Mouse (Mus musculus): ENCODE results near the gene Slc1a7. TPM values are rescaled to one million over a fixed set of nuclear protein-coding genes. Genes with fewer than 3 reads are reported as not detected.

Slc1a7 gene
- polyA plus RNA-seq (2015; fragmentation: Nextera tagmentation; extraction: Ambion mirVana): not detected in 2 replicates

GRCm38 (mm10) chr4:107967966-107968682 lies at the start of gene Slc1a7:
TSS of gene Slc1a7 (plus strand) at chr4:107968332.
- ATAC-seq (ENCODE audit: insufficient number of reproducible peaks, insufficient read depth, low FRiP score, low TSS enrichment, low read depth): no peak
- Histone ChIP-seq H3K4me1 (0 out of 2 replicates have a peak, but pooled peaks cover 2% of the 10 kb centered on the region), H3K4me2 (no peak within 1 kb of the TSS), H3K36me3 (no peaks in the 10 kb centered on the region), H3K4me3 (no peak within 1 kb of the TSS), H3K27me3 (no peaks in the 10 kb centered on the region), H3K9me3 (no peaks in the 10 kb centered on the region), H3K9ac (no peak within 1 kb of the TSS), H3K27ac (no peak within 1 kb of the TSS)
- WGBS: 76% methylated on average over 16 of the region's 16 CpGs

GRCm38 (mm10) chr4:107920336-107920735 lies 47.8 kb upstream of the Slc1a7 start:
- Histone ChIP-seq H3K9me3 (no peaks in the 10 kb centered on the region), H3K36me3 (0 out of 2 replicates have a peak, but pooled peaks cover 3% of the 10 kb centered on the region), H3K4me1 (peaks cover 18% of the 10 kb centered on the region), H3K4me3 (no peak overlapping the region), H3K4me2 (no peak overlapping the region), H3K27me3 (no peaks in the 10 kb centered on the region), H3K9ac (no peak overlapping the region), H3K27ac (no peak overlapping the region)
- 86% methylated on average over 2 of the region's 2 CpGs for WGBS
- no peak for ATAC-seq (ENCODE audit: insufficient number of reproducible peaks, insufficient read depth, low FRiP score, low TSS enrichment, low read depth)

GRCm38 (mm10) chr4:107921152-107921695 lies 46.9 kb upstream of the Slc1a7 start:
- Histone ChIP-seq H3K4me1 (peaks cover 18% of the 10 kb centered on the region), H3K36me3 (0 out of 2 replicates have a peak, but pooled peaks cover 3% of the 10 kb centered on the region), H3K9ac (no peak overlapping the region), H3K4me3 (no peak overlapping the region), H3K27ac (no peak overlapping the region), H3K4me2 (no peak overlapping the region), H3K9me3 (no peaks in the 10 kb centered on the region), H3K27me3 (no peaks in the 10 kb centered on the region)
- ATAC-seq (ENCODE audit: insufficient number of reproducible peaks, insufficient read depth, low FRiP score, low TSS enrichment, low read depth): no peak
- WGBS: 83% methylated on average over 8 of the region's 8 CpGs

- no peak overlapping the region for H3K27ac ChIP-seq
- WGBS: 68% methylated on average over 4 of the region's 4 CpGs
- H3K4me2 ChIP-seq: peak overlapping the region; percentile 79
- no peaks in the 10 kb centered on the region for H3K9me3 ChIP-seq
- H3K27me3 ChIP-seq: no peaks in the 10 kb centered on the region
- no peak overlapping the region for H3K9ac ChIP-seq
- H3K4me1 ChIP-seq: peaks cover 18% of the 10 kb centered on the region
- 0 out of 2 replicates have a peak, but pooled peaks cover 3% of the 10 kb centered on the region for H3K36me3 ChIP-seq
- ATAC-seq (ENCODE audit: insufficient number of reproducible peaks, insufficient read depth, low FRiP score, low TSS enrichment, low read depth): no peak
- 0 out of 2 replicates have a peak overlapping the region, but pooled peaks have one; percentile 78 for H3K4me3 ChIP-seq
These were observed 46.2 kb upstream of the Slc1a7 start for GRCm38 (mm10) chr4:107921952-107922351.

DNA sequence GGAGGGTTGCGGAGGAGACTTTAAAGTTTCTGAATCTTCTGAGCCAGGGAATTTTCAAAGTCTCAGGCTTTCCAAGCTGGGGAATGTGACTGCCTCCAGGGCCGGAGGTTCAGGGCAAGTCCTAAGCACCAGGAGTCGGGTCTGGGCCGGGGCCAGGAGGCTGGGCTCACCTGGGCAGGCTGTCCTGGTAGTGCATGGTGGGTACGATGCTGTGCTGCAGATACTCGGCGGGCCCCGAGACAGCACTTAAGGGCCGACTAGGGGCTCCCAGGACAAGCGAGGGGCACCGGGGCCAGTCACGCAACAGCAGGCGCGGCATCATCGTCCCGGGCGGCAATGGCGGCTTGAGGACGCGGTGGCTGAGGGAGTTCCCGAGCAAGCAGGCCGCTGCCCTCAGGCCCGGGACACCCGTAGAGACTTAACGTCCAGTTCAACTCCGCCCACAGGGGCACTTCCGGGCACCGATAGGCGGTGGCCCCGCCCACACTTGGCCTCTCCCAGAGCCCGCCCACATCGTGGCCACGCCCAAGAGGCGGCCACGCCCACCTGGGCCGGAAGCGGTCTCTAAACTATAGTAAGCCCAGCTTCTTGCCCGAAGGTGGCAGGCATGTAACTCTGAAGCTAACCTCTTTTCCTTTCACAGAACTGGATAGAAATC lies 44.9 kb upstream of the Slc1a7 start, which contains the start of gene Cpt2:
Gene Cpt2, minus strand, starts transcription at position 466 of the 658 bp plus-strand sequence.
- Histone ChIP-seq H3K27me3 (no peaks in the 10 kb centered on the region), H3K4me2 (peak within 1 kb of the TSS; percentile 79), H3K27ac (peak within 1 kb of the TSS; percentile 73), H3K9ac (peak within 1 kb of the TSS; percentile 90), H3K4me1 (peaks cover 18% of the 10 kb centered on the region), H3K4me3 (peak within 1 kb of the TSS; percentile 78), H3K36me3 (no peaks in the 10 kb centered on the region), H3K9me3 (no peaks in the 10 kb centered on the region)
- 1% methylated on average over 38 of the region's 38 CpGs for whole genome bisulfite sequencing
- peak; percentile 84 for ATAC-seq (ENCODE audit: insufficient number of reproducible peaks, insufficient read depth, low FRiP score, low TSS enrichment, low read depth)

- H3K36me3 ChIP-seq: no peaks in the 10 kb centered on the region
- no peaks in the 10 kb centered on the region for H3K9me3 ChIP-seq
- peak overlapping the region; percentile 90 for H3K9ac ChIP-seq
- ATAC-seq (ENCODE audit: insufficient number of reproducible peaks, insufficient read depth, low FRiP score, low TSS enrichment, low read depth): no peak
- H3K4me1 ChIP-seq: peaks cover 18% of the 10 kb centered on the region
- H3K27ac ChIP-seq: no peak overlapping the region
- H3K4me2 ChIP-seq: peak overlapping the region; percentile 79
- H3K27me3 ChIP-seq: no peaks in the 10 kb centered on the region
- peak overlapping the region; percentile 78 for H3K4me3 ChIP-seq
- WGBS: 41% methylated on average over 7 of the region's 7 CpGs
These were observed 44.3 kb upstream of the Slc1a7 start for GRCm38 (mm10) chr4:107923803-107924194.

DNA sequence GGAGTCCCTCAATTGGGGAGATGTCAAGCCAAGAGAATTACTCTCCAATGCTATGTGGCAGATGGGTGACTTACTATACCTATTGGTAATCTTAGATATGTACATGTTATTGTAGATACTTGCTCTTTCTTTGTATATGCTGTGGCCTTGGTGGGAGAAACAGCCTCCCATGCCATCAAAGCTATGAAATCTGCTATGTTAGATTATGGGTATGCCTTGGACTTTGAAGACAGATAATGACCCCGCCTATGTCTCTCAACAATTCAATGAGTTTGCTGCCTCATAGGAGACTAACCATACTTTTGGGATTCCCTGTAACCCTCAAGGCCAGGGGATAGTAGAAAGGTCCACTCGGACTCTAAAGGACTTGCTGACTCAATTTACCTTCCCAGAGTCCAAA lies 39.9 kb upstream of the Slc1a7 start:
- Histone ChIP-seq H3K4me3 (no peak overlapping the region), H3K27ac (no peak overlapping the region), H3K36me3 (no peaks in the 10 kb centered on the region), H3K27me3 (no peaks in the 10 kb centered on the region), H3K4me2 (no peak overlapping the region), H3K9ac (no peak overlapping the region), H3K4me1 (no peaks in the 10 kb centered on the region), H3K9me3 (no peaks in the 10 kb centered on the region)
- ATAC-seq (ENCODE audit: insufficient number of reproducible peaks, insufficient read depth, low FRiP score, low TSS enrichment, low read depth): no peak
- 60% methylated on average over 2 of the region's 2 CpGs for WGBS

DNA sequence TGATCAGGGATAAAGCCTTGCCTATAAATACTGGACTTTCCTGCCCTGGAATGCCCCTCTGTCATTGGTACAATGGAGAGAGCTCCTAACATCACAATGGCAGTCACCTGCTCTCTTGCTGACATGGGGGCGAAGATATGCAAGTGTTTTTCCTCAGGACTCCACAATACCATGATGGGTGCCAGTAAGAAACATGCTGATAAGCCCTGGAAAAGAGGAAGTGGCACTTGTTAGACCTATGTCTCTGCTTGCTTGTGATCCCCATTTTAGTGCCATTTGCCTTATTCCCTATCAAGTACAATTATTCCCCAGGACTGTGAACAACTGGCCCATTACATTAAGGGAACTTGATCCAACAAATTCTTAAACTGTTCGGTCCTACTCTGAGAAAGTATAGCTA lies 39.4 kb upstream of the Slc1a7 start:
- no peak overlapping the region for H3K27ac ChIP-seq
- no peaks in the 10 kb centered on the region for H3K36me3 ChIP-seq
- H3K4me1 ChIP-seq: no peaks in the 10 kb centered on the region
- H3K9ac ChIP-seq: no peak overlapping the region
- no peaks in the 10 kb centered on the region for H3K27me3 ChIP-seq
- no peak for ATAC-seq (ENCODE audit: insufficient number of reproducible peaks, insufficient read depth, low FRiP score, low TSS enrichment, low read depth)
- 92% methylated on average over 2 of the region's 2 CpGs for WGBS
- H3K4me3 ChIP-seq: no peak overlapping the region
- H3K4me2 ChIP-seq: no peak overlapping the region
- no peaks in the 10 kb centered on the region for H3K9me3 ChIP-seq

GRCm38 (mm10) chr4:107931453-107931852 lies 36.7 kb upstream of the Slc1a7 start:
- Histone ChIP-seq H3K4me2 (no peak overlapping the region), H3K36me3 (no peaks in the 10 kb centered on the region), H3K27ac (no peak overlapping the region), H3K4me3 (no peak overlapping the region), H3K27me3 (no peaks in the 10 kb centered on the region), H3K9ac (no peak overlapping the region), H3K4me1 (no peaks in the 10 kb centered on the region), H3K9me3 (no peaks in the 10 kb centered on the region)
- no peak for ATAC-seq (ENCODE audit: insufficient number of reproducible peaks, insufficient read depth, low FRiP score, low TSS enrichment, low read depth)
- WGBS: 77% methylated on average over 3 of the region's 3 CpGs

GRCm38 (mm10) chr4:107933239-107933638 lies 34.9 kb upstream of the Slc1a7 start:
- no peak for ATAC-seq (ENCODE audit: insufficient number of reproducible peaks, insufficient read depth, low FRiP score, low TSS enrichment, low read depth)
- WGBS: 75% methylated on average over 8 of the region's 8 CpGs
- no peak overlapping the region for H3K4me3 ChIP-seq

DNA sequence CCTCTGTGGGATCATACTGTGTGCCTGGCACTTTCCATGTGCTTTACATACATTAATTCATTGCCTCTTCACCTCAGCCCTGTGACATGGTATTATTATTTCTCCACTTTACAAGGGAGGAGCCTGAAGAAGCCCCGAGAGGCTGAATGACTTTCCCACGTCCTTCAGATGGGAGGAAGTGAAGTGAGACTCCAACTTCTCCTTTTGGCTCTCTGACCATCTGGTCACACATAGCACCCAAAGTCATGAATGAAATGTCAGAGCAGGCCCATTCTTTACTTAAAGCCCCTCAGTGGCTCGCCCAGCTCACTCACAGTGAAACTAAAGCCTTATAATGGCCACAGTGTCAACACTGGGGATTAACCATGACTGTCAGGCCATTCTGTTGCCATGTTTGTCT lies 32.9 kb upstream of the Slc1a7 start:
- no peak overlapping the region for H3K27ac ChIP-seq
- 70% methylated on average over 3 of the region's 3 CpGs for WGBS
- no peaks in the 10 kb centered on the region for H3K36me3 ChIP-seq
- H3K4me2 ChIP-seq: no peak overlapping the region
- H3K9me3 ChIP-seq: no peaks in the 10 kb centered on the region
- peaks cover 2% of the 10 kb centered on the region; the same call in 1 of the 2 replicates for H3K4me1 ChIP-seq
- no peak for ATAC-seq (ENCODE audit: insufficient number of reproducible peaks, insufficient read depth, low FRiP score, low TSS enrichment, low read depth)
- H3K4me3 ChIP-seq: no peak overlapping the region
- no peak overlapping the region for H3K9ac ChIP-seq
- no peaks in the 10 kb centered on the region for H3K27me3 ChIP-seq

More at GRCm38 (mm10) chr4:107933239-107933638, 34.9 kb upstream of the Slc1a7 start:
- Histone ChIP-seq H3K27ac (no peak overlapping the region), H3K27me3 (no peaks in the 10 kb centered on the region), H3K4me2 (no peak overlapping the region), H3K9me3 (no peaks in the 10 kb centered on the region), H3K36me3 (no peaks in the 10 kb centered on the region), H3K9ac (no peak overlapping the region), H3K4me1 (peaks cover 2% of the 10 kb centered on the region; the same call in 1 of the 2 replicates)
